Mouse (Mus musculus) adrenal gland, postnatal 25 days (tissue): ENCODE results near the gene Pglyrp2. TPM values are rescaled to one million over a fixed set of nuclear protein-coding genes. Genes with fewer than 3 reads are reported as not detected.

Experiments
- microRNA-seq, 2 experiments: library from miRNA; unstranded; fragments of <30 nt; microRNA quantifications; one replicate each; pipeline ENCODE4 v1.2.0; 2021
- total RNA-seq: library from RNA; stranded (reverse); gene quantifications from 2 replicates; pipeline ENCODE4 v1.2.3, GENCODE M21; 2021

The Pglyrp2 gene
- total RNA-seq, 1 experiment from 2014 or later = 0.12 TPM

Small RNA genes within 50 kb of the gene (microRNA-seq; reads per million reads assigned to microRNA genes)
- gene Gm22201 = 0 reads per million in 2 experiments

Other genes starting within 250 kb of the Pglyrp2 start
- gene Ephx3, start 234.6 kb downstream of the Pglyrp2 start, total RNA-seq = not detected in 2 replicates
- 122 and 143 TPM in 2 replicates for gene Brd4, start 139.4 kb downstream of the Pglyrp2 start, total RNA-seq
- 85.2 and 89.0 TPM in 2 replicates for gene Akap8, start 102.9 kb downstream of the Pglyrp2 start, total RNA-seq
- gene Akap8l, start 73.6 kb downstream of the Pglyrp2 start, total RNA-seq = 163 and 192 TPM in 2 replicates
- gene Wiz, start 34.7 kb downstream of the Pglyrp2 start, total RNA-seq = 55.4 and 58.3 TPM in 2 replicates
- gene Rasal3, start 20.6 kb downstream of the Pglyrp2 start, total RNA-seq = 0.57 and 1.2 TPM in 2 replicates
- not detected in 2 replicates for gene Cyp4f39, start 28.6 kb upstream of the Pglyrp2 start, total RNA-seq
- gene Cyp4f17, start 81.9 kb upstream of the Pglyrp2 start, total RNA-seq = 8.3 and 9.4 TPM in 2 replicates
- gene Cyp4f16, start 112.4 kb upstream of the Pglyrp2 start, total RNA-seq = 10.0 and 16.1 TPM in 2 replicates
- gene Cyp4f37, start 197.1 kb upstream of the Pglyrp2 start, total RNA-seq = not detected in 2 replicates
- not detected in 2 replicates for gene Cyp4f40, start 234.7 kb upstream of the Pglyrp2 start, total RNA-seq